Comparison of ENCODE assay signal across 8 mouse cellular contexts in the genomic region with DNA sequence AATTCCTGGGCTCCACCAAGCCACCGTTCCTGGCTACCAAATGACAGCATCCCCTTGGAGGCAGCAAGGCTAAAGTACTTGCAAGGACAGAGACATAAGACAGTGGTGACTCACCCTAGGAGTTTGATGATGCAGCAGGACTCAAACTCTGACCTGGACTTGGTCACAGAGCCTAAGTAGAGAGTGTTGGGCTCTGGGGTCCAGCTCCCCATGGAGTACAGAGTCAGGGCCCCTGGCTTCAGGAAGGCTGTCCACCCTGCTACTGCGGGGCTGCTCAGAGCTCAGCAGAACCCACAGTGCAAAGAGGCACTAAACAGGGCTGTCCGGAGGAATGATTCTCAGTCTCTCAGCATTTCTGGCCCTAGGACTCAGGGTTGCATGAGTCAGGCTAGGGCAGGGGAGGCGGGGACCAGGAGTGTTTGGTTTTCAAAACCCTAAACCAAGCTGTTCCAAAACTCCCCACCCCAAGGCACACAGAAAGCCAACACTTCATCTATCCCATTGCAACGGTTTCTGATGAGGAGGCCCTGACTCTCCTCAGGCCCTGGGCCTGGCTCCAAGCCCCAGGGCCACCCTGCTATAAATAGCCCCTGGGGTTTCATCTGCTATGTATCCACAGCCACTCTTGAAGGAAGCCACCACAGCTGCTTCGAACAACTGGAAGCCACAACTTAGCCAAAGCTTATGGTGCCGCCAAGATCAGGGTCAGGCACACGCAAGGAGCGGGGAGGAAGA.
DNase-seq lines count a peak whose midpoint lies in the region; ATAC-seq lines count a peak whose summit lies in the region.

No protein-coding gene starts in this region.

- H3K27me3 ChIP-seq in heart, embryonic 11.5 days (ENCODE audit: control insufficient read depth, insufficient read depth, low read length): no peaks in the 10 kb centered on the region
- H3K27me3 ChIP-seq in limb, embryonic 11.5 days (ENCODE audit: control insufficient read depth, insufficient read depth, low read length): no peaks in the 10 kb centered on the region
- H3K27me3 ChIP-seq in stomach, embryonic 16.5 days (ENCODE audit: control insufficient read depth, insufficient read depth, low read length): no peaks in the 10 kb centered on the region
- H3K27me3 ChIP-seq in hindbrain, embryonic 12.5 days: no peaks in the 10 kb centered on the region
- H3K27me3 ChIP-seq in midbrain, embryonic 11.5 days (ENCODE audit: control insufficient read depth, insufficient read depth, low read length): no peaks in the 10 kb centered on the region

- H3K4me2 ChIP-seq in heart, embryonic 11.5 days: peak overlapping the region; percentile 34
- H3K4me2 ChIP-seq in limb, embryonic 11.5 days (ENCODE audit: low read depth, severe bottlenecking): no peak overlapping the region
- no peak overlapping the region for H3K4me2 ChIP-seq in stomach, embryonic 16.5 days (ENCODE audit: low read depth, low read length)
- no peak overlapping the region for H3K4me2 ChIP-seq in hindbrain, embryonic 12.5 days (replicated peaks)
- H3K4me2 ChIP-seq in midbrain, embryonic 11.5 days: no peak overlapping the region

- WGBS in heart, embryonic 11.5 days (ENCODE audit: insufficient replicate concordance): 42% methylated on average over 9 of the region's 9 CpGs
- 68% methylated on average over 9 of the region's 9 CpGs for WGBS in limb, embryonic 11.5 days
- WGBS in stomach, embryonic 16.5 days: 48% methylated on average over 9 of the region's 9 CpGs
- 71% methylated on average over 9 of the region's 9 CpGs for WGBS in hindbrain, embryonic 12.5 days
- WGBS in midbrain, embryonic 11.5 days: 79% methylated on average over 9 of the region's 9 CpGs

- peaks cover 72% of the 10 kb centered on the region for H3K4me1 ChIP-seq in heart, embryonic 11.5 days (ENCODE audit: control insufficient read depth, insufficient read depth, low read length)
- H3K4me1 ChIP-seq in limb, embryonic 11.5 days (ENCODE audit: control insufficient read depth, insufficient read depth, low read length): peaks cover 31% of the 10 kb centered on the region
- H3K4me1 ChIP-seq in stomach, embryonic 16.5 days (ENCODE audit: control insufficient read depth, insufficient read depth, low read length): peaks cover 38% of the 10 kb centered on the region
- peaks cover 19% of the 10 kb centered on the region for H3K4me1 ChIP-seq in hindbrain, embryonic 12.5 days
- peaks cover 7% of the 10 kb centered on the region for H3K4me1 ChIP-seq in midbrain, embryonic 11.5 days (ENCODE audit: control insufficient read depth, insufficient read depth, low read length)

- no peak overlapping the region for H3K4me3 ChIP-seq in heart, embryonic 11.5 days (ENCODE audit: low read depth, low read length)
- H3K4me3 ChIP-seq in limb, embryonic 11.5 days (ENCODE audit: low read depth, low read length): no peak overlapping the region
- H3K4me3 ChIP-seq in stomach, embryonic 16.5 days (replicated peaks; ENCODE audit: low read length): no peak overlapping the region
- H3K4me3 ChIP-seq in hindbrain, embryonic 12.5 days: no peak overlapping the region
- no peak overlapping the region for H3K4me3 ChIP-seq in midbrain, embryonic 11.5 days (ENCODE audit: low read depth, low read length)

- no peak for ATAC-seq in heart, embryonic 11.5 days (replicated peaks; ENCODE audit: insufficient number of reproducible peaks, low FRiP score, low TSS enrichment)
- ATAC-seq in limb, embryonic 11.5 days (ENCODE audit: insufficient number of reproducible peaks, low FRiP score, low TSS enrichment, low read depth): no peak
- ATAC-seq in stomach, embryonic 16.5 days (ENCODE audit: insufficient read depth, low FRiP score): peak; percentile 46; the same call in 1 of the 2 replicates
- no peak for ATAC-seq in hindbrain, embryonic 12.5 days (ENCODE audit: low FRiP score)
- ATAC-seq in midbrain, embryonic 11.5 days (ENCODE audit: low FRiP score): no peak

- peaks cover 6% of the 10 kb centered on the region; the same call in 1 of the 2 replicates for H3K36me3 ChIP-seq in heart, embryonic 11.5 days (ENCODE audit: control insufficient read depth, insufficient read depth, low read length)
- H3K36me3 ChIP-seq in limb, embryonic 11.5 days (ENCODE audit: control insufficient read depth, insufficient read depth, low read length): peaks cover 2% of the 10 kb centered on the region; the same call in 1 of the 2 replicates
- H3K36me3 ChIP-seq in stomach, embryonic 16.5 days (ENCODE audit: control insufficient read depth, insufficient read depth, low read length): no peaks in the 10 kb centered on the region; the same call in 1 of the 2 replicates
- no peaks in the 10 kb centered on the region for H3K36me3 ChIP-seq in hindbrain, embryonic 12.5 days
- H3K36me3 ChIP-seq in midbrain, embryonic 11.5 days (ENCODE audit: control insufficient read depth, insufficient read depth, low read length): no peaks in the 10 kb centered on the region

- no peaks in the 10 kb centered on the region for H3K9me3 ChIP-seq in heart, embryonic 11.5 days (replicated peaks; ENCODE audit: control insufficient read depth, low read length)
- no peaks in the 10 kb centered on the region for H3K9me3 ChIP-seq in limb, embryonic 11.5 days (ENCODE audit: control insufficient read depth, low read length)
- no peaks in the 10 kb centered on the region for H3K9me3 ChIP-seq in stomach, embryonic 16.5 days (replicated peaks; ENCODE audit: control insufficient read depth, low read length)
- no peaks in the 10 kb centered on the region for H3K9me3 ChIP-seq in hindbrain, embryonic 12.5 days (replicated peaks)
- no peaks in the 10 kb centered on the region for H3K9me3 ChIP-seq in midbrain, embryonic 11.5 days (ENCODE audit: control insufficient read depth, low read length)

- H3K9ac ChIP-seq in heart, embryonic 11.5 days (ENCODE audit: low read depth, low read length): peak overlapping the region; percentile 56; the same call in 1 of the 2 replicates
- 0 out of 2 replicates have a peak overlapping the region, but pooled peaks have one; percentile 12 for H3K9ac ChIP-seq in limb, embryonic 11.5 days (ENCODE audit: low read length)
- peak overlapping the region; percentile 38; the same call in 1 of the 2 replicates for H3K9ac ChIP-seq in stomach, embryonic 16.5 days (ENCODE audit: low read length)
- no peak overlapping the region for H3K9ac ChIP-seq in hindbrain, embryonic 12.5 days
- no peak overlapping the region for H3K9ac ChIP-seq in midbrain, embryonic 11.5 days (ENCODE audit: low read length)

- peak overlapping the region; percentile 94 for H3K27ac ChIP-seq in heart, embryonic 11.5 days (ENCODE audit: low read depth, low read length)
- H3K27ac ChIP-seq in limb, embryonic 11.5 days (replicated peaks; ENCODE audit: low read depth, low read length): peak overlapping the region; percentile 1; the same call in 1 of the 2 replicates
- peak overlapping the region; percentile 61 for H3K27ac ChIP-seq in stomach, embryonic 16.5 days (ENCODE audit: low read length)
- no peak overlapping the region for H3K27ac ChIP-seq in hindbrain, embryonic 12.5 days
- H3K27ac ChIP-seq in midbrain, embryonic 11.5 days (ENCODE audit: low read depth, low read length): no peak overlapping the region

- peak; percentile 97 for DNase-seq in 3T3-L1 (ENCODE audit: low read depth, low spot score)
- DNase-seq in adrenal gland, postnatal 36 days: peak; percentile 79 to 81
- no peak for DNase-seq in limb, embryonic 11.5 days (ENCODE audit: low spot score)
- no peak for DNase-seq in cerebellum, postnatal 36 days
- no peak for DNase-seq in midbrain, embryonic 11.5 days (ENCODE audit: low spot score, missing footprints)

Comparison
In these comparisons a context has a peak if more than half of its experiments do, and no peak if none do; other contexts are left out.
1. DNase-seq: peak in 3T3-L1 (single experiment) and adrenal gland, postnatal 36 days (2 of 2); none in limb, embryonic 11.5 days (single experiment), cerebellum, postnatal 36 days (0 of 2) and midbrain, embryonic 11.5 days (single experiment).
2. H3K27ac ChIP-seq: peak in heart, embryonic 11.5 days (single experiment), limb, embryonic 11.5 days (single experiment) and stomach, embryonic 16.5 days (single experiment); none in hindbrain, embryonic 12.5 days (single experiment) and midbrain, embryonic 11.5 days (single experiment).
3. H3K9ac ChIP-seq: peak in heart, embryonic 11.5 days (single experiment), limb, embryonic 11.5 days (single experiment) and stomach, embryonic 16.5 days (single experiment); none in hindbrain, embryonic 12.5 days (single experiment) and midbrain, embryonic 11.5 days (single experiment).